Mouse (Mus musculus) midbrain, embryonic 10.5 days (tissue): ENCODE data around the gene 4921536K21Rik. TPM values are rescaled to one million over a fixed set of nuclear protein-coding genes. Genes with fewer than 3 reads are reported as not detected.

Source experiments
- DNase-seq: peaks from one replicate; pipeline ENCODE4 v3.0.0-alpha.2; 2017; ENCODE audit warnings: low spot score
- H3K27ac ChIP-seq: fragments of 300-500 bp; sonication (generic); replicated peaks from 2 replicates; pipeline ENCODE4 v1.5.1; 2016; ENCODE audit warnings: mild to moderate bottlenecking
- H3K27me3 ChIP-seq: fragments of 300-500 bp; sonication (generic); 2 replicates; pipeline ENCODE4 v1.6.1; 2016; ENCODE audit warnings: low read depth, mild to moderate bottlenecking; ENCODE audit not compliant: poor library complexity, severe bottlenecking
- H3K36me3 ChIP-seq: fragments of 300-500 bp; sonication (generic); 2 replicates; pipeline ENCODE4 v1.6.1; 2016; ENCODE audit warnings: mild to moderate bottlenecking, moderate library complexity
- H3K4me1 ChIP-seq: fragments of 300-500 bp; sonication (generic); 2 replicates; pipeline ENCODE4 v1.6.1; 2016
- H3K4me3 ChIP-seq: fragments of 300-500 bp; sonication (generic); 2 replicates; pipeline ENCODE4 v1.5.1; 2016; ENCODE audit warnings: mild to moderate bottlenecking, moderate library complexity
- H3K9me3 ChIP-seq: fragments of 300-500 bp; sonication (generic); replicated peaks from 2 replicates; pipeline ENCODE4 v1.6.1; 2016; ENCODE audit warnings: mild to moderate bottlenecking
- WGBS: fragments of 180-500 bp; shearing (Covaris S2); methylation state at CpG from one replicate; pipeline ENCODE4 v1.1.7; 2016; 5-methylcytosine and 5-hydroxymethylcytosine counted together
- polyA plus RNA-seq: library from polyadenylated mRNA; unstranded; fragments of >200 nt; fragmentation: Nextera tagmentation; extraction: Ambion mirVana; gene quantifications from 2 replicates; pipeline ENCODE4 v1.2.1, GENCODE M21; 2016

Gene 4921536K21Rik
- 1.4 and 1.5 TPM in 2 replicates for polyA plus RNA-seq

- H3K9me3 ChIP-seq, result no peaks in the 10 kb centered on the region
- 3% methylated on average over 46 of the region's 46 CpGs for WGBS
- peaks cover 24% of the 10 kb centered on the region for H3K4me1 ChIP-seq
- H3K27me3 ChIP-seq, result no peaks in the 10 kb centered on the region
- DNase-seq, result peak; percentile 98
- H3K27ac ChIP-seq, result peak within 1 kb of the TSS; percentile 92
- peaks cover 32% of the 10 kb centered on the region for H3K36me3 ChIP-seq
- H3K4me3 ChIP-seq, result peak within 1 kb of the TSS; percentile 57
Measured at GRCm38 (mm10) chr11:3894406-3895281, at the start of gene 4921536K21Rik, which contains the start of gene Dusp18. Gene 4921536K21Rik, minus strand, starts transcription at chr11:3895098. Gene Dusp18, plus strand, starts transcription at chr11:3895240.

GRCm38 (mm10) chr11:3941371-3941770 is 46.5 kb upstream of the 4921536K21Rik start:
- no peak for DNase-seq
- Histone ChIP-seq H3K36me3 (no peaks in the 10 kb centered on the region), H3K27ac (no peak overlapping the region), H3K4me1 (no peaks in the 10 kb centered on the region), H3K4me3 (no peak overlapping the region), H3K27me3 (peaks cover 7% of the 10 kb centered on the region; the same call in 1 of the 2 replicates), H3K9me3 (no peaks in the 10 kb centered on the region)
- WGBS, result 85% methylated on average over 7 of the region's 7 CpGs

- DNase-seq, result no peak
- Histone ChIP-seq H3K9me3 (no peaks in the 10 kb centered on the region), H3K27me3 (no peaks in the 10 kb centered on the region), H3K36me3 (no peaks in the 10 kb centered on the region), H3K4me1 (no peaks in the 10 kb centered on the region), H3K27ac (no peak overlapping the region), H3K4me3 (no peak overlapping the region)
- WGBS, result 78% methylated on average over 13 of the region's 13 CpGs
Measured at GRCm38 (mm10) chr11:3937321-3937874, 42.5 kb upstream of the 4921536K21Rik start.

- 94% methylated on average over 3 of the region's 3 CpGs for WGBS
- H3K4me1 ChIP-seq, result peaks cover 7% of the 10 kb centered on the region
- DNase-seq, result no peak
Measured at GRCm38 (mm10) chr11:3936318-3936717, 41.4 kb upstream of the 4921536K21Rik start.

GRCm38 (mm10) chr11:3935135-3935534 is 40.2 kb upstream of the 4921536K21Rik start:
- no peaks in the 10 kb centered on the region for H3K36me3 ChIP-seq
- DNase-seq, result no peak
- WGBS, result 74% methylated on average over 4 of the region's 4 CpGs
- H3K4me3 ChIP-seq, result no peak overlapping the region
- no peak overlapping the region for H3K27ac ChIP-seq
- no peaks in the 10 kb centered on the region for H3K9me3 ChIP-seq
- no peaks in the 10 kb centered on the region for H3K27me3 ChIP-seq
- H3K4me1 ChIP-seq, result peaks cover 16% of the 10 kb centered on the region

More at GRCm38 (mm10) chr11:3936318-3936717, 41.4 kb upstream of the 4921536K21Rik start:
- Histone ChIP-seq H3K4me3 (no peak overlapping the region), H3K27ac (no peak overlapping the region), H3K9me3 (no peaks in the 10 kb centered on the region), H3K27me3 (no peaks in the 10 kb centered on the region), H3K36me3 (no peaks in the 10 kb centered on the region)

- no peak for DNase-seq
- Histone ChIP-seq H3K27ac (no peak overlapping the region), H3K27me3 (no peaks in the 10 kb centered on the region), H3K36me3 (no peaks in the 10 kb centered on the region), H3K9me3 (no peaks in the 10 kb centered on the region), H3K4me3 (no peak overlapping the region), H3K4me1 (peaks cover 20% of the 10 kb centered on the region)
- WGBS, result 88% methylated on average over 9 of the region's 9 CpGs
Measured at GRCm38 (mm10) chr11:3933756-3934285, 38.9 kb upstream of the 4921536K21Rik start.

GRCm38 (mm10) chr11:3931511-3932211 is 36.8 kb upstream of the 4921536K21Rik start, which contains the start of gene Tcn2:
Gene Tcn2, minus strand, starts transcription at chr11:3932159.
- H3K36me3 ChIP-seq, result 0 out of 2 replicates have a peak, but pooled peaks cover 3% of the 10 kb centered on the region
- peak; percentile 83 for DNase-seq
- H3K9me3 ChIP-seq, result no peaks in the 10 kb centered on the region
- peaks cover 20% of the 10 kb centered on the region for H3K4me1 ChIP-seq
- no peaks in the 10 kb centered on the region for H3K27me3 ChIP-seq
- H3K27ac ChIP-seq, result peak within 1 kb of the TSS; percentile 82
- under 1% methylated on average over 22 of the region's 26 CpGs for WGBS
- peak within 1 kb of the TSS; percentile 73 for H3K4me3 ChIP-seq

- WGBS, result 36% methylated on average over 6 of the region's 6 CpGs
- Histone ChIP-seq H3K27me3 (no peaks in the 10 kb centered on the region), H3K9me3 (no peaks in the 10 kb centered on the region), H3K27ac (0 out of 2 replicates have a peak overlapping the region, but pooled peaks have one; percentile 82), H3K36me3 (peaks cover 6% of the 10 kb centered on the region; the same call in 1 of the 2 replicates), H3K4me3 (peak overlapping the region; percentile 73), H3K4me1 (peaks cover 20% of the 10 kb centered on the region)
- DNase-seq, result no peak
Measured at GRCm38 (mm10) chr11:3930931-3931330, 36.0 kb upstream of the 4921536K21Rik start.

- Histone ChIP-seq H3K27me3 (no peaks in the 10 kb centered on the region), H3K27ac (no peak overlapping the region), H3K4me1 (peaks cover 20% of the 10 kb centered on the region), H3K9me3 (no peaks in the 10 kb centered on the region), H3K4me3 (no peak overlapping the region), H3K36me3 (peaks cover 11% of the 10 kb centered on the region; the same call in 1 of the 2 replicates)
- WGBS, result 77% methylated on average over 4 of the region's 4 CpGs
- no peak for DNase-seq
Measured at GRCm38 (mm10) chr11:3930019-3930418, 35.1 kb upstream of the 4921536K21Rik start.

- DNase-seq, result no peak
- H3K27me3 ChIP-seq, result no peaks in the 10 kb centered on the region
- WGBS, result 90% methylated on average over 10 of the region's 10 CpGs
- no peak overlapping the region for H3K27ac ChIP-seq
- peaks cover 38% of the 10 kb centered on the region for H3K36me3 ChIP-seq
- peaks cover 11% of the 10 kb centered on the region for H3K4me1 ChIP-seq
- no peaks in the 10 kb centered on the region for H3K9me3 ChIP-seq
- H3K4me3 ChIP-seq, result no peak overlapping the region
Measured at GRCm38 (mm10) chr11:3925916-3926315, 31.0 kb upstream of the 4921536K21Rik start.

GRCm38 (mm10) chr11:3922731-3923130 is 27.8 kb upstream of the 4921536K21Rik start:
- Histone ChIP-seq H3K27me3 (no peaks in the 10 kb centered on the region), H3K9me3 (no peaks in the 10 kb centered on the region), H3K4me3 (no peak overlapping the region), H3K27ac (no peak overlapping the region), H3K4me1 (0 out of 2 replicates have a peak, but pooled peaks cover 3% of the 10 kb centered on the region), H3K36me3 (peaks cover 38% of the 10 kb centered on the region)
- no peak for DNase-seq
- 93% methylated on average over 6 of the region's 6 CpGs for WGBS

- H3K9me3 ChIP-seq, result no peaks in the 10 kb centered on the region
- peaks cover 38% of the 10 kb centered on the region for H3K36me3 ChIP-seq
- no peaks in the 10 kb centered on the region for H3K27me3 ChIP-seq
- H3K4me3 ChIP-seq, result no peak overlapping the region
- WGBS, result 89% methylated on average over 9 of the region's 9 CpGs
- 0 out of 2 replicates have a peak, but pooled peaks cover 3% of the 10 kb centered on the region for H3K4me1 ChIP-seq
- DNase-seq, result no peak
- no peak overlapping the region for H3K27ac ChIP-seq
Measured at GRCm38 (mm10) chr11:3922115-3922514, 27.2 kb upstream of the 4921536K21Rik start.
